27 mouse cellular contexts compared by ENCODE assay signal in the genomic region with DNA sequence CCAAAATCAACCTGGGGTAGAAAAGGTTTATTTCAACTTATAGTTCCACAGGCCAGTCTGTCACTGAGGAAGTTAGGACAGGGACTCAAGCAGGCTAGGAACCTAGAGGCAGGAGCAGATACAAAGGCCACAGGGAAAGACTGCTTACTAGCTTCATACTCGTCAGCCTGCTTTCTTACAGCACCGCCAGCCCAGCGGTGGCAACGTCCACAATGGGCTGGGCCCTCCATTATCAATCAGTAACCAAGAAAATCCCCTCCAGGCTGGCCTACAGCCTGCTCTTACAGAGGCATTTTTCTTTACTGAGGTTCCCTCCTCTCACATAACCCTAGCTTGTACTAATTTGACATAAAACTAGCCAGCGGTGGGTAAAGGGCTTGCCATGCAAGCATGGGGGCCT.
DNase-seq lines count a peak whose midpoint lies in the region; ATAC-seq lines count a peak whose summit lies in the region.
"Had no signal": no experiment of that assay in that cellular context is flagged by ENCODE, and none has a peak within 500 bp of the region (broad histone marks: within the 10 kb centered on the region; RNA-seq: fewer than 3 reads in every experiment).

No protein-coding gene starts in this region.

- no peak overlapping the region for H3K9ac ChIP-seq in liver, embryonic 16.5 days (ENCODE audit: low read depth, low read length)
- no peak overlapping the region for H3K9ac ChIP-seq in liver, embryonic 12.5 days
- 0 out of 2 replicates have a peak overlapping the region, but pooled peaks have one; percentile 5 for H3K9ac ChIP-seq in stomach, embryonic 16.5 days (ENCODE audit: low read length)
- H3K9ac ChIP-seq: embryonic facial prominence, embryonic 15.5 days; heart, embryonic 12.5 days; hindbrain, embryonic 12.5 days; limb, embryonic 15.5 days; lung, embryonic 14.5 days; midbrain, embryonic 15.5 days; neural tube, embryonic 12.5 days; stomach, embryonic 15.5 days had no signal

- peak; percentile 40; the same call in 1 of the 2 replicates for ATAC-seq in liver, embryonic 16.5 days (ENCODE audit: low read depth)
- ATAC-seq in liver, embryonic 12.5 days = no peak
- ATAC-seq in stomach, embryonic 16.5 days (ENCODE audit: insufficient read depth, low FRiP score) = no peak
- ATAC-seq: forebrain, embryonic 14.5 days; midbrain, embryonic 15.5 days had no signal

- H3K36me3 ChIP-seq in liver, embryonic 16.5 days (ENCODE audit: control insufficient read depth, insufficient read depth) = no peaks in the 10 kb centered on the region
- no peaks in the 10 kb centered on the region for H3K36me3 ChIP-seq in liver, embryonic 12.5 days
- H3K36me3 ChIP-seq in stomach, embryonic 16.5 days (ENCODE audit: control insufficient read depth, insufficient read depth, low read length) = no peaks in the 10 kb centered on the region
- H3K36me3 ChIP-seq: embryonic facial prominence, embryonic 15.5 days; heart, embryonic 12.5 days; hindbrain, embryonic 12.5 days; limb, embryonic 15.5 days; midbrain, embryonic 15.5 days; neural tube, embryonic 12.5 days; stomach, embryonic 15.5 days had no signal

- 53% methylated on average over 5 of the region's 5 CpGs for WGBS in liver, embryonic 16.5 days (ENCODE audit: insufficient replicate concordance)
- 59% methylated on average over 5 of the region's 5 CpGs for WGBS in liver, embryonic 12.5 days (ENCODE audit: insufficient replicate concordance)
- WGBS in stomach, embryonic 16.5 days = 65% methylated on average over 5 of the region's 5 CpGs

- H3K27ac ChIP-seq in liver, embryonic 16.5 days (ENCODE audit: low read length) = no peak overlapping the region
- no peak overlapping the region for H3K27ac ChIP-seq in liver, embryonic 12.5 days
- H3K27ac ChIP-seq in stomach, embryonic 16.5 days (ENCODE audit: low read length) = no peak overlapping the region
- H3K27ac ChIP-seq: embryonic facial prominence, embryonic 15.5 days; hindbrain, embryonic 12.5 days; limb, embryonic 15.5 days; midbrain, embryonic 15.5 days; neural tube, embryonic 12.5 days; stomach, embryonic 15.5 days had no signal

- peaks cover 8% of the 10 kb centered on the region for H3K4me1 ChIP-seq in liver, embryonic 16.5 days (ENCODE audit: control insufficient read depth, low read depth, low read length)
- peaks cover 5% of the 10 kb centered on the region for H3K4me1 ChIP-seq in liver, embryonic 12.5 days
- peaks cover 14% of the 10 kb centered on the region for H3K4me1 ChIP-seq in stomach, embryonic 16.5 days (ENCODE audit: control insufficient read depth, insufficient read depth, low read length)

- H3K4me2 ChIP-seq in liver, embryonic 16.5 days (ENCODE audit: low read depth, low read length) = no peak overlapping the region
- H3K4me2 ChIP-seq in liver, embryonic 12.5 days = no peak overlapping the region
- H3K4me2 ChIP-seq in stomach, embryonic 16.5 days (ENCODE audit: low read depth, low read length) = no peak overlapping the region
- H3K4me2 ChIP-seq: embryonic facial prominence, embryonic 15.5 days; heart, embryonic 12.5 days; hindbrain, embryonic 12.5 days; limb, embryonic 15.5 days; lung, embryonic 14.5 days; midbrain, embryonic 15.5 days; neural tube, embryonic 12.5 days; stomach, embryonic 15.5 days had no signal

- no peaks in the 10 kb centered on the region for H3K9me3 ChIP-seq in liver, embryonic 16.5 days (replicated peaks; ENCODE audit: control insufficient read depth, low read length)
- H3K9me3 ChIP-seq in liver, embryonic 12.5 days (replicated peaks) = no peaks in the 10 kb centered on the region
- no peaks in the 10 kb centered on the region for H3K9me3 ChIP-seq in stomach, embryonic 16.5 days (replicated peaks; ENCODE audit: control insufficient read depth, low read length)
- H3K9me3 ChIP-seq: embryonic facial prominence, embryonic 15.5 days; heart, embryonic 12.5 days; hindbrain, embryonic 12.5 days; limb, embryonic 15.5 days; megakaryocyte, embryonic 14.5 days; midbrain, embryonic 15.5 days; neural tube, embryonic 12.5 days; stomach, embryonic 15.5 days had no signal

- H3K27me3 ChIP-seq in liver, embryonic 16.5 days (ENCODE audit: control insufficient read depth, insufficient read depth, low read depth, low read length) = no peaks in the 10 kb centered on the region
- peaks cover 19% of the 10 kb centered on the region for H3K27me3 ChIP-seq in liver, embryonic 12.5 days (replicated peaks)
- no peaks in the 10 kb centered on the region for H3K27me3 ChIP-seq in stomach, embryonic 16.5 days (ENCODE audit: control insufficient read depth, insufficient read depth, low read length)
- H3K27me3 ChIP-seq: embryonic facial prominence, embryonic 15.5 days; heart, embryonic 12.5 days; hindbrain, embryonic 12.5 days; limb, embryonic 15.5 days; neural tube, embryonic 12.5 days; stomach, embryonic 15.5 days had no signal

- H3K4me3 ChIP-seq in liver, embryonic 16.5 days (ENCODE audit: low read depth, low read length) = no peak overlapping the region
- H3K4me3 ChIP-seq in liver, embryonic 12.5 days = no peak overlapping the region
- H3K4me3 ChIP-seq in stomach, embryonic 16.5 days (replicated peaks; ENCODE audit: low read length) = no peak overlapping the region
- H3K4me3 ChIP-seq: embryonic facial prominence, embryonic 15.5 days; heart, embryonic 12.5 days; hindbrain, embryonic 12.5 days; limb, embryonic 15.5 days; megakaryocyte, embryonic 14.5 days; midbrain, embryonic 15.5 days; neural tube, embryonic 12.5 days; stomach, embryonic 15.5 days had no signal

- peak; percentile 40 for DNase-seq in heart, adult 11 months
- DNase-seq in heart, postnatal 14 days = no peak
- peak; percentile 72 to 77 for DNase-seq in kidney, adult 8-10 months
- no peak for DNase-seq in right cerebral cortex, postnatal 4 days
- no peak for DNase-seq in T-cell, adult 2 months (ENCODE audit: low spot score)
- DNase-seq: adrenal gland, postnatal 25 days; cerebellum, adult 8-10 months; cerebellum, postnatal 36 days; gastrocnemius, postnatal 10 days; heart, adult 18-20 months; heart, postnatal 10 days; left cerebral cortex, postnatal 4 days; lung, embryonic 14.5 days; lung, postnatal 36 days; right cerebral cortex, postnatal 25 days had no signal

- intact Hi-C loops in heart, postnatal 14 days (cut with DNase I) = no loop called here

Comparison
In these comparisons a context has a peak if more than half of its experiments do, and no peak if none do; other contexts are left out.
1. DNase-seq: peak in heart, adult 11 months (single experiment) and kidney, adult 8-10 months (2 of 2); none in heart, postnatal 14 days (0 of 2), right cerebral cortex, postnatal 4 days (single experiment) and T-cell, adult 2 months (single experiment).